Mouse (Mus musculus) heart, embryonic 11.5 days (tissue): Measurements from ENCODE around the gene Slc35b2. TPM values are rescaled to one million over a fixed set of nuclear protein-coding genes. Genes with fewer than 3 reads are reported as not detected.

Experiments
- ATAC-seq: fragments of 200-750 bp; cut with Nextera tagmentation; replicated peaks from 2 replicates; pipeline ENCODE4 v1.8.0; 2017; ENCODE audit warnings: moderate library complexity; ENCODE audit not compliant: insufficient number of reproducible peaks, low FRiP score, low TSS enrichment
- H3K27ac ChIP-seq: fragments of 300-500 bp; sonication (generic); 2 replicates; pipeline ENCODE4 v1.5.1; 2014; ENCODE audit warnings: mild to moderate bottlenecking, low read depth, low read length
- H3K27me3 ChIP-seq: fragments of 300-500 bp; sonication (generic); 2 replicates; pipeline ENCODE4 v1.6.1; 2014; ENCODE audit warnings: mild to moderate bottlenecking, low read length, mixed read lengths; ENCODE audit not compliant: control insufficient read depth, insufficient read depth
- H3K36me3 ChIP-seq: fragments of 300-500 bp; sonication (generic); 2 replicates; pipeline ENCODE4 v1.6.1; 2014; ENCODE audit warnings: mild to moderate bottlenecking, low read length, moderate library complexity, mixed read lengths; ENCODE audit not compliant: control insufficient read depth, insufficient read depth
- H3K4me1 ChIP-seq: fragments of 300-500 bp; sonication (generic); 2 replicates; pipeline ENCODE4 v1.6.1; 2014; ENCODE audit warnings: low read length; ENCODE audit not compliant: control insufficient read depth, insufficient read depth
- H3K4me2 ChIP-seq: fragments of 300-500 bp; sonication (generic); 2 replicates; pipeline ENCODE4 v1.6.1; 2014; ENCODE audit warnings: mild to moderate bottlenecking, moderate library complexity
- H3K4me3 ChIP-seq: fragments of 300-500 bp; sonication (generic); 2 replicates; pipeline ENCODE4 v1.5.1; 2014; ENCODE audit warnings: low read depth, low read length
- H3K9ac ChIP-seq: fragments of 300-500 bp; sonication (generic); 2 replicates; pipeline ENCODE4 v1.6.1; 2014; ENCODE audit warnings: mild to moderate bottlenecking, low read depth, low read length, moderate library complexity
- H3K9me3 ChIP-seq: fragments of 300-500 bp; sonication (generic); replicated peaks from 2 replicates; pipeline ENCODE4 v1.6.1; 2016; ENCODE audit warnings: low read length; ENCODE audit not compliant: control insufficient read depth
- WGBS: fragments of 180-500 bp; shearing (Covaris S2); extraction: QIAGEN DNeasy Blood & Tissue Kit; methylation state at CpG from one replicate; pipeline ENCODE4 v1.1.7; 2014; ENCODE audit not compliant: insufficient replicate concordance; 5-methylcytosine and 5-hydroxymethylcytosine counted together
- polyA plus RNA-seq: library from polyadenylated mRNA; unstranded; fragments of >200 nt; fragmentation: Nextera tagmentation; extraction: Ambion mirVana; gene quantifications from 2 replicates; pipeline ENCODE4 v1.2.1, GENCODE M21; 2014

Gene Slc35b2
- polyA plus RNA-seq, 1 experiment from 2014 or later = 87.2 TPM

- H3K27ac ChIP-seq = no peak overlapping the region
- 0 out of 2 replicates have a peak, but pooled peaks cover 5% of the 10 kb centered on the region for H3K36me3 ChIP-seq
- H3K9ac ChIP-seq = no peak overlapping the region
- H3K4me3 ChIP-seq = no peak overlapping the region
- H3K4me2 ChIP-seq = no peak overlapping the region
- ATAC-seq = no peak
- H3K4me1 ChIP-seq = peaks cover 51% of the 10 kb centered on the region
- H3K27me3 ChIP-seq = peaks cover 6% of the 10 kb centered on the region
- WGBS = 86% methylated on average over 8 of the region's 8 CpGs
- H3K9me3 ChIP-seq = no peaks in the 10 kb centered on the region
Observed at GRCm38 (mm10) chr17:45589844-45590243, 26.2 kb downstream of the Slc35b2 start.

GRCm38 (mm10) chr17:45590410-45590809 is 26.7 kb downstream of the Slc35b2 start:
- no peak overlapping the region for H3K9ac ChIP-seq
- H3K27me3 ChIP-seq = peaks cover 6% of the 10 kb centered on the region
- no peak for ATAC-seq
- H3K4me1 ChIP-seq = peaks cover 49% of the 10 kb centered on the region
- 0 out of 2 replicates have a peak, but pooled peaks cover 5% of the 10 kb centered on the region for H3K36me3 ChIP-seq
- H3K4me2 ChIP-seq = no peak overlapping the region
- H3K27ac ChIP-seq = no peak overlapping the region
- no peaks in the 10 kb centered on the region for H3K9me3 ChIP-seq
- WGBS = 69% methylated on average over 6 of the region's 6 CpGs
- no peak overlapping the region for H3K4me3 ChIP-seq

- Histone ChIP-seq H3K27ac (0 out of 2 replicates have a peak overlapping the region, but pooled peaks have one; percentile 38), H3K9ac (peak overlapping the region; percentile 61), H3K9me3 (no peaks in the 10 kb centered on the region), H3K36me3 (0 out of 2 replicates have a peak, but pooled peaks cover 4% of the 10 kb centered on the region), H3K4me1 (peaks cover 52% of the 10 kb centered on the region), H3K4me3 (peak overlapping the region; percentile 66), H3K27me3 (peaks cover 6% of the 10 kb centered on the region), H3K4me2 (peak overlapping the region; percentile 99)
- 39% methylated on average over 16 of the region's 16 CpGs for WGBS
- no peak for ATAC-seq
Observed at GRCm38 (mm10) chr17:45591701-45592605, 28.3 kb downstream of the Slc35b2 start.

- Histone ChIP-seq H3K36me3 (0 out of 2 replicates have a peak, but pooled peaks cover 3% of the 10 kb centered on the region), H3K9me3 (no peaks in the 10 kb centered on the region), H3K4me1 (peaks cover 55% of the 10 kb centered on the region), H3K9ac (peak overlapping the region; percentile 61; the same call in 1 of the 2 replicates), H3K27ac (0 out of 2 replicates have a peak overlapping the region, but pooled peaks have one; percentile 38), H3K4me3 (peak overlapping the region; percentile 66), H3K27me3 (peaks cover 6% of the 10 kb centered on the region), H3K4me2 (peak overlapping the region; percentile 99)
- WGBS = 36% methylated on average over 8 of the region's 8 CpGs
- ATAC-seq = no peak
Observed at GRCm38 (mm10) chr17:45592606-45593431, 29.1 kb downstream of the Slc35b2 start.

GRCm38 (mm10) chr17:45593479-45593878 is 29.8 kb downstream of the Slc35b2 start:
- H3K9me3 ChIP-seq = no peaks in the 10 kb centered on the region

GRCm38 (mm10) chr17:45594195-45594594 is 30.5 kb downstream of the Slc35b2 start:
- Histone ChIP-seq H3K4me2 (peak overlapping the region; percentile 99), H3K27me3 (peaks cover 6% of the 10 kb centered on the region), H3K9ac (peak overlapping the region; percentile 78), H3K36me3 (no peaks in the 10 kb centered on the region), H3K4me1 (peaks cover 59% of the 10 kb centered on the region), H3K9me3 (no peaks in the 10 kb centered on the region), H3K4me3 (peak overlapping the region; percentile 66), H3K27ac (peak overlapping the region; percentile 37; the same call in 1 of the 2 replicates)
- WGBS = 38% methylated on average over 8 of the region's 8 CpGs
- ATAC-seq = no peak

More at GRCm38 (mm10) chr17:45593479-45593878, 29.8 kb downstream of the Slc35b2 start:
- H3K4me1 ChIP-seq = peaks cover 55% of the 10 kb centered on the region
- H3K27ac ChIP-seq = peak overlapping the region; percentile 37; the same call in 1 of the 2 replicates
- H3K27me3 ChIP-seq = peaks cover 6% of the 10 kb centered on the region
- WGBS = 11% methylated on average over 8 of the region's 8 CpGs
- H3K4me2 ChIP-seq = peak overlapping the region; percentile 99
- no peak; the same call in 1 of the 2 replicates for ATAC-seq
- peak overlapping the region; percentile 46; the same call in 1 of the 2 replicates for H3K9ac ChIP-seq
- H3K4me3 ChIP-seq = peak overlapping the region; percentile 66
- H3K36me3 ChIP-seq = 0 out of 2 replicates have a peak, but pooled peaks cover 3% of the 10 kb centered on the region

- H3K36me3 ChIP-seq = no peaks in the 10 kb centered on the region
- WGBS = under 1% methylated on average over 58 of the region's 58 CpGs
- H3K27ac ChIP-seq = peak overlapping the region; percentile 47
- peaks cover 67% of the 10 kb centered on the region for H3K4me1 ChIP-seq
- H3K4me3 ChIP-seq = peak overlapping the region; percentile 66
- ATAC-seq = peak; percentile 65
- peaks cover 6% of the 10 kb centered on the region for H3K27me3 ChIP-seq
- peak overlapping the region; percentile 78 for H3K9ac ChIP-seq
- H3K9me3 ChIP-seq = no peaks in the 10 kb centered on the region
- peak overlapping the region; percentile 99 for H3K4me2 ChIP-seq
Observed at GRCm38 (mm10) chr17:45594881-45595735, 31.4 kb downstream of the Slc35b2 start.
